Mouse (Mus musculus): Measurements from ENCODE around the gene Mypn. TPM values are rescaled to one million over a fixed set of nuclear protein-coding genes. Genes with fewer than 3 reads are reported as not detected.
A peak's percentile ranks its signal among the peaks of the same experiment; 100 is the strongest.

Gene Mypn
- polyA plus RNA-seq, 1 experiment from 2014 or later = 2.2 TPM

DNA sequence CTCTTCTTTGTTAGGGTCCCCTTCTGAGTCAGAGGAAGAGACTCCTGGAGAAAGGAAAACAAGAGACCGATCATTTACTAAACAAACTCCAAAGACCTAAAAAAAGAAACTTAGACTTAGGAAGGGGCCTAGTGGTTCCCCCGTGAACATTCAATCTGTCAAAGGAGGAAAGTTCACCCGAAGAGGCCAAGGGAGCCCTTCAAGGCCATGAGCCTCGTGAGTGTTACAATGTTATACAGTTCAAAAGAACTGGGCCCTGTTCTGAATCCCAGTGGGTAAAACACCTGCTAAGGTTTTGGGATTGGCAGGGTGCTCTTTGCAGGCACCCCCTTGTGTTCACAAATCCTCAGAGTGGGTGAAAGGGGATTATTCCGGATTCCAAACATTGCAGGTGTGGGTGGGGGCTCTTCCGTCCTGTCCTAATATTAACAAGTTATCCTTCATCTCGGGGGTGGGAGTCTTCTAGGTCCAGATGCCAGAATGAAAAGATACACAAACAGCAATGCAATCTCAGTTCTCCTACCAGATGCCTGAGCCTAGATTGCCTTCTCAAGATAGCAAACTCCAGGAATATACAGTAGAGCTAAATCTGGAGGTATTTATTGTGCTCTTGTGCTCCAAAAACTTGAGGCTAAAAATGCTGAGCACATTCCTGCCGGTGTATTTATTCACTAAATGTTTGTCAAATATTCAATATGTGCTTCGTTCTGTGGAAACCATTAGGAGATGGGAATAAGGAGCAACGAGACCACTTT is 36.3 kb downstream of the Mypn start:
- H3K27me3 ChIP-seq (ENCODE audit: control insufficient read depth, insufficient read depth, low read length) = no peaks in the 10 kb centered on the region
- WGBS = 76% methylated on average over 10 of the region's 10 CpGs
- H3K9me3 ChIP-seq (replicated peaks; ENCODE audit: control insufficient read depth, low read length) = no peaks in the 10 kb centered on the region
- no peak overlapping the region for H3K9ac ChIP-seq (ENCODE audit: low read length)
- H3K4me1 ChIP-seq (ENCODE audit: control insufficient read depth, insufficient read depth, low read length) = no peaks in the 10 kb centered on the region
- H3K4me2 ChIP-seq (ENCODE audit: low read depth, low read length) = no peak overlapping the region
- H3K4me3 ChIP-seq (replicated peaks; ENCODE audit: low read length) = no peak overlapping the region
- H3K27ac ChIP-seq (ENCODE audit: low read length) = no peak overlapping the region
- no peak for ATAC-seq (ENCODE audit: insufficient read depth, low FRiP score)
- H3K36me3 ChIP-seq (ENCODE audit: control insufficient read depth, insufficient read depth, low read length) = no peaks in the 10 kb centered on the region

DNA sequence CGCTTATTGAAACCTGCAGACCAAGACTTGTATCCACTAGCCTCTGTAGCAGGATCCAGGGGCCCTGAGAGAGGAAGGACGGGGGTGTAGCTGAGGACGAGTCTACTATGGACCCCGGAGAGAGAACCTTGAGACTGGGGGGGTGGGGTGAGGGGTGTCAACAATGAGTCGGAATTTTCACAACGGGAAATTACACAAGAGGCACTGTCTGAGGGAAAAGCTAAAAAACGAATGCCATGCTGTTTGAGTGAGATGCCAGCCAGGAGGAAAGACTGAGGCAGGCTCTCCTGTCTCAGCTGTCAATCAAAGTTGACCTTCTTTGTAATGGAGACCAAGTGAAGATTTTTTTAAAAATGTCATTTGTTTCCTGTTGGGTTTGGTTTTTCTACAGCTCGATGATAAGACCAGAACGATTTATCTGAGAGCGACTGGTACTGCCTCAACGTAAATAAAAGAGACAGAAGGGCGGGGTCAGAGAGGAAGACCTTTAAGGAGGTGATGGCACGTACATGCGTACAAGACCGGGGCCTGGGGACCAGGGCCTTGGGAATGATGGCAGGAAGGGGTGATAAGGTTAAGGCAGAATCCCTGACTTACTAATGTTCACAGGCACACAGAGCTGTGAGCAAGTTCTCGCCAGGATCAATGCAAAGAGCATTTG is 37.9 kb downstream of the Mypn start:
- Histone ChIP-seq H3K27me3 (ENCODE audit: control insufficient read depth, insufficient read depth, low read length) (no peaks in the 10 kb centered on the region), H3K4me1 (ENCODE audit: control insufficient read depth, insufficient read depth, low read length) (no peaks in the 10 kb centered on the region), H3K27ac (ENCODE audit: low read length) (no peak overlapping the region), H3K4me2 (ENCODE audit: low read depth, low read length) (no peak overlapping the region), H3K9ac (ENCODE audit: low read length) (no peak overlapping the region), H3K4me3 (replicated peaks; ENCODE audit: low read length) (no peak overlapping the region), H3K9me3 (replicated peaks; ENCODE audit: control insufficient read depth, low read length) (no peaks in the 10 kb centered on the region), H3K36me3 (ENCODE audit: control insufficient read depth, insufficient read depth, low read length) (no peaks in the 10 kb centered on the region)
- no peak for ATAC-seq (ENCODE audit: insufficient read depth, low FRiP score)
- WGBS = 62% methylated on average over 16 of the region's 16 CpGs

DNA sequence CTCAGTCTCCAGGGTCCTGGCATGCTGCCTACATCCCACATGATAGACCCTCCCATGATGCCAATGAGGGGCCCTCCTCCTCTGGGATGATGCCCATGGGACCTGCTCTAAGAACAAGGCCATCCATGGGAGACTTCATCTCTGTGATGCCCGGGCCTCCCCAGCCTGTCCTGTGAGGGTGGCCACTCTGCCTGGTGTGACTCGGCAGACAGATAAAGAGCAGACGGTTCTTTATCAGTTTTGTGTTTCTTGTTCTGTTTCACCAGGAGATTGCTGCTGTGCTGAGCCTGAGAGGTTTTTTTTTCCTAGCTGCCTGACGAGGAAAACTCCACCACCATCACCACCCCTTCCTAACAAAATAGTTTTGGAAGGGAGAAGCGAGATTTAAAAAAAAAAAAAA is 42.5 kb downstream of the Mypn start:
- Histone ChIP-seq H3K27ac (ENCODE audit: low read length) (no peak overlapping the region), H3K4me3 (replicated peaks; ENCODE audit: low read length) (no peak overlapping the region), H3K9me3 (replicated peaks; ENCODE audit: control insufficient read depth, low read length) (no peaks in the 10 kb centered on the region), H3K36me3 (ENCODE audit: control insufficient read depth, insufficient read depth, low read length) (no peaks in the 10 kb centered on the region), H3K9ac (ENCODE audit: low read length) (no peak overlapping the region), H3K27me3 (ENCODE audit: control insufficient read depth, insufficient read depth, low read length) (no peaks in the 10 kb centered on the region), H3K4me2 (ENCODE audit: low read depth, low read length) (no peak overlapping the region), H3K4me1 (ENCODE audit: control insufficient read depth, insufficient read depth, low read length) (no peaks in the 10 kb centered on the region)
- no peak for ATAC-seq (ENCODE audit: insufficient read depth, low FRiP score)
- WGBS = 46% methylated on average over 5 of the region's 5 CpGs

GRCm38 (mm10) chr10:63160671-63161070 is 43.1 kb downstream of the Mypn start:
- Histone ChIP-seq H3K27me3 (ENCODE audit: control insufficient read depth, insufficient read depth, low read length) (no peaks in the 10 kb centered on the region), H3K36me3 (ENCODE audit: control insufficient read depth, insufficient read depth, low read length) (no peaks in the 10 kb centered on the region), H3K4me1 (ENCODE audit: control insufficient read depth, insufficient read depth, low read length) (no peaks in the 10 kb centered on the region), H3K4me2 (ENCODE audit: low read depth, low read length) (no peak overlapping the region), H3K27ac (ENCODE audit: low read length) (no peak overlapping the region), H3K9ac (ENCODE audit: low read length) (no peak overlapping the region), H3K9me3 (replicated peaks; ENCODE audit: control insufficient read depth, low read length) (no peaks in the 10 kb centered on the region), H3K4me3 (replicated peaks; ENCODE audit: low read length) (no peak overlapping the region)
- ATAC-seq (ENCODE audit: insufficient read depth, low FRiP score) = no peak
- WGBS = 65% methylated on average over 12 of the region's 12 CpGs

DNA sequence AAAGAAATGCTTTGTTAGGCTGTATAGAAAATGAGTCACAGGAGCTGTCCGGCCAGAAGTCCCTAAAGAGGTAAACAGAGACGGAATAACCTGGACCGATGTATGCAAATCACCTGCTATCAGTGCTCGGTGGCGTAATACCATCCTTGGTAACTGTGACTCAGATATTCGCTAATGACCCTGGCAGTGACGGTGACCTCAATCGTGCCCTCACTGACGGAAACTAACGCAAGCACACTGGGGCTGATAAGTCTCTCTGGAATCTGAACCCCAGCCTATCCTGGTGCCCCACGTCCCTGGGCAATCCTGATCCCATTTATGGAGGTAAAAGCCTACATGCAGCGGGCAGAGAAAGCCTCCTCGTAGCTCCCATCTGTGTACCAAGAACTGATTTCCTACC is 45.6 kb downstream of the Mypn start:
- 53% methylated on average over 13 of the region's 13 CpGs for WGBS
- H3K9me3 ChIP-seq (replicated peaks; ENCODE audit: control insufficient read depth, low read length) = no peaks in the 10 kb centered on the region
- no peak overlapping the region for H3K9ac ChIP-seq (ENCODE audit: low read length)
- no peaks in the 10 kb centered on the region for H3K4me1 ChIP-seq (ENCODE audit: control insufficient read depth, insufficient read depth, low read length)
- no peak overlapping the region for H3K4me2 ChIP-seq (ENCODE audit: low read depth, low read length)
- ATAC-seq (ENCODE audit: insufficient read depth, low FRiP score) = peak; percentile 74; the same call in 1 of the 2 replicates
- no peak overlapping the region for H3K4me3 ChIP-seq (replicated peaks; ENCODE audit: low read length)
- H3K36me3 ChIP-seq (ENCODE audit: control insufficient read depth, insufficient read depth, low read length) = no peaks in the 10 kb centered on the region
- no peak overlapping the region for H3K27ac ChIP-seq (ENCODE audit: low read length)
- H3K27me3 ChIP-seq (ENCODE audit: control insufficient read depth, insufficient read depth, low read length) = no peaks in the 10 kb centered on the region

GRCm38 (mm10) chr10:63157491-63157890 is 46.3 kb downstream of the Mypn start:
- Histone ChIP-seq H3K27ac (ENCODE audit: low read length) (no peak overlapping the region), H3K9me3 (replicated peaks; ENCODE audit: control insufficient read depth, low read length) (no peaks in the 10 kb centered on the region), H3K36me3 (ENCODE audit: control insufficient read depth, insufficient read depth, low read length) (no peaks in the 10 kb centered on the region), H3K27me3 (ENCODE audit: control insufficient read depth, insufficient read depth, low read length) (no peaks in the 10 kb centered on the region), H3K4me3 (replicated peaks; ENCODE audit: low read length) (no peak overlapping the region), H3K4me2 (ENCODE audit: low read depth, low read length) (no peak overlapping the region), H3K4me1 (ENCODE audit: control insufficient read depth, insufficient read depth, low read length) (no peaks in the 10 kb centered on the region), H3K9ac (ENCODE audit: low read length) (no peak overlapping the region)
- WGBS = 84% methylated on average over 4 of the region's 4 CpGs
- no peak for ATAC-seq (ENCODE audit: insufficient read depth, low FRiP score)

GRCm38 (mm10) chr10:63156919-63157318 is 46.8 kb downstream of the Mypn start:
- H3K9ac ChIP-seq (ENCODE audit: low read length) = no peak overlapping the region
- H3K4me2 ChIP-seq (ENCODE audit: low read depth, low read length) = no peak overlapping the region
- H3K36me3 ChIP-seq (ENCODE audit: control insufficient read depth, insufficient read depth, low read length) = no peaks in the 10 kb centered on the region
- no peak overlapping the region for H3K4me3 ChIP-seq (replicated peaks; ENCODE audit: low read length)
- no peaks in the 10 kb centered on the region for H3K4me1 ChIP-seq (ENCODE audit: control insufficient read depth, insufficient read depth, low read length)
- H3K9me3 ChIP-seq (replicated peaks; ENCODE audit: control insufficient read depth, low read length) = no peaks in the 10 kb centered on the region
- 53% methylated on average over 4 of the region's 4 CpGs for whole genome bisulfite sequencing
- no peaks in the 10 kb centered on the region for H3K27me3 ChIP-seq (ENCODE audit: control insufficient read depth, insufficient read depth, low read length)
- no peak for ATAC-seq (ENCODE audit: insufficient read depth, low FRiP score)
- no peak overlapping the region for H3K27ac ChIP-seq (ENCODE audit: low read length)

DNA sequence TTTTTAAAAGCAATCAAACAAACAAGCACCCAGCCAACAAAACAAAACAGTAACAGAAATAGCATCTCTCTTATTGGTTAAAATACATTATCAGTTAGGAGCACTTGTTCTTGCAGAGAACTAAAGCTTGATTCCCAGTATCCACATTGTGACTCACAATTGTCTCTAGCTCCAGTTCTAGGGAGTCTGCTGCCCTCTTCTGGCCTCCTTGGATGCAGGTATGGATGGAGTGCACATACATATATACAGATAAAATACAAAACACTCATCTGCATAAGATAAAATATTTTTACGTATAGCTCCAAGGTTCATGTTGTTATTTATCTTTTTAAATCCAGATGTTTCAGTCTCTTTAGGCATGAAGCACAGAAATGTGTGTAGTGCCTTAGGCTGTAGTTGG is 47.4 kb downstream of the Mypn start:
- ATAC-seq (ENCODE audit: insufficient read depth, low FRiP score) = no peak
- H3K36me3 ChIP-seq (ENCODE audit: control insufficient read depth, insufficient read depth, low read length) = no peaks in the 10 kb centered on the region
- no peaks in the 10 kb centered on the region for H3K9me3 ChIP-seq (replicated peaks; ENCODE audit: control insufficient read depth, low read length)
- no peaks in the 10 kb centered on the region for H3K4me1 ChIP-seq (ENCODE audit: control insufficient read depth, insufficient read depth, low read length)
- H3K9ac ChIP-seq (ENCODE audit: low read length) = no peak overlapping the region
- H3K27me3 ChIP-seq (ENCODE audit: control insufficient read depth, insufficient read depth, low read length) = no peaks in the 10 kb centered on the region
- H3K4me2 ChIP-seq (ENCODE audit: low read depth, low read length) = no peak overlapping the region
- H3K27ac ChIP-seq (ENCODE audit: low read length) = no peak overlapping the region
- no peak overlapping the region for H3K4me3 ChIP-seq (replicated peaks; ENCODE audit: low read length)
- WGBS = 93% methylated on average over 1 of the region's 1 CpGs

DNA sequence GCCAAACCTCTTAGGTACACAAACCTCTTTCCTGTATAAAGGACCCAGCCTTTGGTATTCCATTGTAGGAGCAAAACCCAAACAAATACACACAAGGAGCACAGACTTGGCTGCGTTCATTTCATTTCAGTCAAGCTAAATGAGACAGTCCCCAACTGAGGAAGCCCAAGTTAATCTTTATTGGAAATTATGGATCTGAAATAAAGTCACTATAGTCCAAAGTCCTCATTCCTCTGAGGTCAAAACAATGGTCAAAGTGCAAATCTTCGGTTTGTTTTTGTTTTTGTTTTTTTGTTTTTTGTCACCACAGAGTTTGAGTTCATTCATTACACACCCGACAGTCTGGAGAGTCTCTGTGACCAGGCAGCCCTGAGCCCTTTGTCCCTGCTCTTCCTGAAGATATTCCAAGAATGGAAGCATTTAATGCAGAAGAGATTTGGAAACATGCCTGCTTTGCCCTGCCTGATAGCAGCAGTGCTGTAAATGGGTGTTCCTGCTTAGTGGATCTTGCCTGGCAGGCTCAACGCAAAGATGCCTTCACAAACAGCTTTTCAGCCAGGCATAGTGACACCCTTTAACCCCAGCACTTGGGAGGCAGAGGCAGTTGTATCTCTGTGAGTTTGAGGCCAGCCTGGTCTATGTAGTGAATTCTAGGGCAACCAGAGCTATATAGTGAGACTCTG is 47.9 kb downstream of the Mypn start:
- no peak overlapping the region for H3K27ac ChIP-seq (ENCODE audit: low read length)
- no peak for ATAC-seq (ENCODE audit: insufficient read depth, low FRiP score)
- H3K4me2 ChIP-seq (ENCODE audit: low read depth, low read length) = no peak overlapping the region
- H3K27me3 ChIP-seq (ENCODE audit: control insufficient read depth, insufficient read depth, low read length) = no peaks in the 10 kb centered on the region
- H3K9ac ChIP-seq (ENCODE audit: low read length) = no peak overlapping the region
- H3K4me1 ChIP-seq (ENCODE audit: control insufficient read depth, insufficient read depth, low read length) = no peaks in the 10 kb centered on the region
- H3K9me3 ChIP-seq (replicated peaks; ENCODE audit: control insufficient read depth, low read length) = no peaks in the 10 kb centered on the region
- WGBS = 68% methylated on average over 4 of the region's 4 CpGs
- H3K36me3 ChIP-seq (ENCODE audit: control insufficient read depth, insufficient read depth, low read length) = no peaks in the 10 kb centered on the region
- H3K4me3 ChIP-seq (replicated peaks; ENCODE audit: low read length) = no peak overlapping the region
